Mouse (Mus musculus) gonadal fat pad, adult 2 months (tissue): ENCODE data around the gene Adarb2. TPM values are rescaled to one million over a fixed set of nuclear protein-coding genes. Genes with fewer than 3 reads are reported as not detected.
"Not testable (repeated sequence)": the region's sequence is repeated elsewhere in the genome, so short reads cannot be mapped to it uniquely, and the experiment has no call there.

Source experiments
- DNase-seq: peaks from one replicate; pipeline ENCODE4 v3.0.0-alpha.2; 2012; ENCODE audit warnings: low read depth
- polyA plus RNA-seq: library from polyadenylated mRNA; depleted of rRNA; stranded (reverse); fragments of >200 nt; gene quantifications from 2 replicates; pipeline ENCODE4 v1.2.3, GENCODE M21; 2012

Gene Adarb2
- polyA plus RNA-seq, 1 experiment: 0.03 TPM

- no peak for DNase-seq
Measured at GRCm38 (mm10) chr13:8587447-8587846, 384.8 kb downstream of the Adarb2 start.

GRCm38 (mm10) chr13:8590460-8590859, 387.8 kb downstream of the Adarb2 start:
- no peak for DNase-seq

GRCm38 (mm10) chr13:8596977-8597646, 394.4 kb downstream of the Adarb2 start:
- DNase-seq: no peak

GRCm38 (mm10) chr13:8597647-8598017, 395.0 kb downstream of the Adarb2 start:
- no peak for DNase-seq

GRCm38 (mm10) chr13:8605645-8606044, 403.0 kb downstream of the Adarb2 start:
- DNase-seq: no peak

GRCm38 (mm10) chr13:8608040-8608439, 405.4 kb downstream of the Adarb2 start:
- no peak for DNase-seq

GRCm38 (mm10) chr13:8608918-8609317, 406.3 kb downstream of the Adarb2 start:
- DNase-seq: not testable (repeated sequence)

- DNase-seq: no peak
Measured at GRCm38 (mm10) chr13:8610956-8611355, 408.3 kb downstream of the Adarb2 start.

GRCm38 (mm10) chr13:8612618-8613391, 410.1 kb downstream of the Adarb2 start:
- no peak for DNase-seq

- DNase-seq: no peak
Measured at GRCm38 (mm10) chr13:8616685-8617084, 414.0 kb downstream of the Adarb2 start.

GRCm38 (mm10) chr13:8622263-8622662, 419.6 kb downstream of the Adarb2 start:
- DNase-seq: no peak

GRCm38 (mm10) chr13:8629565-8629964, 426.9 kb downstream of the Adarb2 start:
- no peak for DNase-seq

- DNase-seq: no peak
Measured at GRCm38 (mm10) chr13:8631618-8632017, 429.0 kb downstream of the Adarb2 start.

GRCm38 (mm10) chr13:8632072-8632471, 429.4 kb downstream of the Adarb2 start:
- DNase-seq: no peak

- no peak for DNase-seq
Measured at GRCm38 (mm10) chr13:8633385-8634337, 431.0 kb downstream of the Adarb2 start.

GRCm38 (mm10) chr13:8642084-8642483, 439.4 kb downstream of the Adarb2 start:
- DNase-seq: no peak

GRCm38 (mm10) chr13:8643920-8644319, 441.3 kb downstream of the Adarb2 start:
- no peak for DNase-seq

- no peak for DNase-seq
Measured at GRCm38 (mm10) chr13:8644805-8645679, 442.4 kb downstream of the Adarb2 start.

- DNase-seq: no peak
Measured at GRCm38 (mm10) chr13:8649261-8649660, 446.6 kb downstream of the Adarb2 start.

GRCm38 (mm10) chr13:8664615-8665240, 462.1 kb downstream of the Adarb2 start:
- no peak for DNase-seq

GRCm38 (mm10) chr13:8677174-8677573, 474.5 kb downstream of the Adarb2 start:
- DNase-seq: no peak
